Mouse (Mus musculus) cerebellum, adult 18-20 months (tissue): Measurements from ENCODE around the gene Lrp8.

Experiments used
- DNase-seq, 2 experiments: peaks; one replicate each; pipeline ENCODE4 v3.0.0; 2021

Gene Lrp8

GRCm38 (mm10) chr4:107923145-107923802 is 121.2 kb downstream of the Lrp8 start, which contains the start of gene Cpt2:
Cpt2 (minus strand) TSS chr4:107923610.
- DNase-seq, result peak; percentile 83 to 84

GRCm38 (mm10) chr4:107923803-107924194 is 121.7 kb downstream of the Lrp8 start:
- no peak for DNase-seq
